Mouse (Mus musculus): ENCODE data around the gene Ece2. TPM values are rescaled to one million over a fixed set of nuclear protein-coding genes. Genes with fewer than 3 reads are reported as not detected.
A peak's percentile ranks its signal among the peaks of the same experiment; 100 is the strongest.

Ece2 gene
- 5.9 TPM in 2 replicates for polyA plus RNA-seq (2016; fragmentation: Nextera tagmentation; extraction: Ambion mirVana)

- Histone ChIP-seq H3K4me3 (replicated peaks) (peak within 1 kb of the TSS; percentile 65), H3K4me2 (peak within 1 kb of the TSS; percentile 93), H3K27me3 (peaks cover 33% of the 10 kb centered on the region), H3K36me3 (no peaks in the 10 kb centered on the region), H3K4me1 (replicated peaks) (peaks cover 16% of the 10 kb centered on the region; the same call in 1 of the 2 replicates), H3K27ac (no peak within 1 kb of the TSS), H3K9ac (replicated peaks) (peak within 1 kb of the TSS; percentile 77), H3K9me3 (no peaks in the 10 kb centered on the region)
- 7% methylated on average over 52 of the region's 54 CpGs for WGBS
- 0 out of 2 replicates have a peak, but pooled peaks have one; percentile 47 for ATAC-seq (ENCODE audit: insufficient number of reproducible peaks, insufficient read depth, low FRiP score, low TSS enrichment, low read depth)
Observed at GRCm38 (mm10) chr16:20629731-20630634, at the start of gene Ece2. Ece2 (plus strand) TSS chr16:20629828.

GRCm38 (mm10) chr16:20589366-20589938 lies 40.2 kb upstream of the Ece2 start, which contains the start of gene Vwa5b2:
Vwa5b2 (plus strand) TSS chr16:20589471.
- Histone ChIP-seq H3K4me2 (peak within 1 kb of the TSS; percentile 89), H3K9me3 (no peaks in the 10 kb centered on the region), H3K4me1 (replicated peaks) (peaks cover 21% of the 10 kb centered on the region), H3K27ac (no peak within 1 kb of the TSS), H3K27me3 (peaks cover 70% of the 10 kb centered on the region), H3K36me3 (no peaks in the 10 kb centered on the region), H3K4me3 (replicated peaks) (peak within 1 kb of the TSS; percentile 54), H3K9ac (replicated peaks) (peak within 1 kb of the TSS; percentile 54)
- WGBS: 1% methylated on average over 24 of the region's 24 CpGs
- ATAC-seq (ENCODE audit: insufficient number of reproducible peaks, insufficient read depth, low FRiP score, low TSS enrichment, low read depth): peak; percentile 69

GRCm38 (mm10) chr16:20589939-20590679 lies 39.5 kb upstream of the Ece2 start:
- WGBS: under 1% methylated on average over 39 of the region's 39 CpGs

DNA sequence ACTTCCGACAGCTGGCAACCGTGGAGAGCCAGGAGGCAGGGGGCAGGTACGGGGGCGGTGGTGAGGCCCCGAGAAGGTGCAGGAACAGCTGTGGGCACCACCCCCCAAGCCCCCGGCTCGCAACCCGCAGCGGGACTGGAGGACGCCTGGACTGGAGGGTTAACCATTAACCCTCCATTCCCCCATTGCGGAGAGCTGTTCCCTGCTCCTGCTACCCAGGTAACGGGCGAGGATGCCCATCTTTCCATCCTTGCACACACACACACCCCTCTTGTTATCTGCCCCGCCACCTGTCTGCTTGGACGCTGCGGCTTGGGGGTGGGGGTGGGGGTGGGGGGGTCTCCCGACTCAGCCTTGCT lies 39.0 kb upstream of the Ece2 start:
- WGBS: 3% methylated on average over 15 of the region's 17 CpGs
- Histone ChIP-seq H3K36me3 (no peaks in the 10 kb centered on the region), H3K27ac (no peak overlapping the region), H3K4me3 (replicated peaks) (peak overlapping the region; percentile 54), H3K4me2 (peak overlapping the region; percentile 89), H3K4me1 (replicated peaks) (peaks cover 21% of the 10 kb centered on the region), H3K9ac (replicated peaks) (0 out of 2 replicates have a peak overlapping the region, but pooled peaks have one; percentile 3), H3K9me3 (no peaks in the 10 kb centered on the region), H3K27me3 (peaks cover 80% of the 10 kb centered on the region)
- no peak for ATAC-seq (ENCODE audit: insufficient number of reproducible peaks, insufficient read depth, low FRiP score, low TSS enrichment, low read depth)

More at GRCm38 (mm10) chr16:20589939-20590679, 39.5 kb upstream of the Ece2 start:
- peak; percentile 80 for ATAC-seq (ENCODE audit: insufficient number of reproducible peaks, insufficient read depth, low FRiP score, low TSS enrichment, low read depth)
- H3K4me1 ChIP-seq (replicated peaks): peaks cover 21% of the 10 kb centered on the region
- peak overlapping the region; percentile 54 for H3K4me3 ChIP-seq (replicated peaks)
- H3K27ac ChIP-seq: no peak overlapping the region
- peak overlapping the region; percentile 54 for H3K9ac ChIP-seq (replicated peaks)
- peaks cover 74% of the 10 kb centered on the region for H3K27me3 ChIP-seq
- H3K9me3 ChIP-seq: no peaks in the 10 kb centered on the region
- H3K36me3 ChIP-seq: no peaks in the 10 kb centered on the region
- peak overlapping the region; percentile 89 for H3K4me2 ChIP-seq

DNA sequence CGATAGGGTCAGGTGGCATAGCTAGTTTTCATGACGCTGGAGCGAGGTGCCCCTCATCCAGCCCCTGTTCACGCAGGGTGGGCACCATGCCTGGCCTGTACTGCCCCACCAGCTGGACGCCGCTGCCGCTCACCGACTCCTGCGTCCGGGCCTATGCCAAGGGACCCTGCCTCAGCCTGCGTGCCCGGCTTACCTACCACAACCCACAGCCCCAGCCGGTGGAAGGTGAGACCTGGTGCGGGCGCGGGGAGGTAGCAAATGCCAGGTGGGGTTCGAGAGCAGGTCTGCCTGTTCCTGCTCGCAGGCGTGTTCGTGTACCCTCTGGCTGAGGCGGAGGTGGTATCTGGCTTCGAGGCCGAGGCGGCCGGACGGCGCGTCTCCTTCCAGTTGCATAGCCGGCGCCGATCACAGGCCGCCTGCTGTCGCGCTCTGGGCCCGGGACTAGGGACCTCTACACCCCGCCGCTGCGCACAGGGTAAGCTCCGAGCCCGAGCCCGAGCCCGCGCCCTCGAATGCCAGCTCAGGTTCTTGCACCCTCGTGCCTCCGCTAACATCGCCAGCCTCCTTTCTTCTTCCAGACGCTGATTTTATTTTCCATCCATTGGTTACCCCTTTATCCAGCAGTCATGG lies 38.4 kb upstream of the Ece2 start:
- H3K4me2 ChIP-seq: peak overlapping the region; percentile 89
- no peak overlapping the region for H3K27ac ChIP-seq
- H3K4me3 ChIP-seq (replicated peaks): peak overlapping the region; percentile 54
- H3K4me1 ChIP-seq (replicated peaks): peaks cover 21% of the 10 kb centered on the region
- H3K9me3 ChIP-seq: no peaks in the 10 kb centered on the region
- H3K36me3 ChIP-seq: no peaks in the 10 kb centered on the region
- WGBS: 7% methylated on average over 47 of the region's 48 CpGs
- peaks cover 83% of the 10 kb centered on the region for H3K27me3 ChIP-seq
- no peak for ATAC-seq (ENCODE audit: insufficient number of reproducible peaks, insufficient read depth, low FRiP score, low TSS enrichment, low read depth)
- H3K9ac ChIP-seq (replicated peaks): 0 out of 2 replicates have a peak overlapping the region, but pooled peaks have one; percentile 13

GRCm38 (mm10) chr16:20595060-20595673 lies 34.5 kb upstream of the Ece2 start:
- no peak overlapping the region for H3K4me3 ChIP-seq (replicated peaks)
- peaks cover 61% of the 10 kb centered on the region for H3K27me3 ChIP-seq
- H3K27ac ChIP-seq: no peak overlapping the region
- H3K4me1 ChIP-seq (replicated peaks): peaks cover 12% of the 10 kb centered on the region
- no peak overlapping the region for H3K9ac ChIP-seq (replicated peaks)
- ATAC-seq (ENCODE audit: insufficient number of reproducible peaks, insufficient read depth, low FRiP score, low TSS enrichment, low read depth): no peak
- 86% methylated on average over 7 of the region's 7 CpGs for WGBS
- H3K4me2 ChIP-seq: no peak overlapping the region
- H3K9me3 ChIP-seq: no peaks in the 10 kb centered on the region
- H3K36me3 ChIP-seq: no peaks in the 10 kb centered on the region

DNA sequence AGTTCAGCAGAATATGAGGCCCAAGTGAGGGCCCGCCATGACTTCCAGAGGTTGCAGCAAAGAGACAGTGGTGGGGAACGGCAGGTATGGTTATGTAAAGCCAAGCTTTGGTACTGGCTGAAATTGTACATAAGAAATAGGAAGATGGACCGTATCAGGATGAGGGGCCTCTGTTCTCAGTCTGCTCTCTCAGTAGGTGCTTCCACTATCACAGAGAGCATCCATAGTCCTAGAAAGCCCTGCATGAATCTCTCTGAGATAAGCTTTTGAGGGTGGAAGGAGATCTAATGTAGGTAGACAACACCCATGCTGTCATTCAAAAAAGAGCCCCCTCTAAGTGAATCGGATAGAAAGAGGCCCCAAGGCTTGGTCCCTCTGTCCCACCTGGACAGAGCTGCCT lies 33.9 kb upstream of the Ece2 start:
- WGBS: 85% methylated on average over 4 of the region's 4 CpGs
- Histone ChIP-seq H3K4me1 (replicated peaks) (peaks cover 7% of the 10 kb centered on the region), H3K27ac (no peak overlapping the region)

DNA sequence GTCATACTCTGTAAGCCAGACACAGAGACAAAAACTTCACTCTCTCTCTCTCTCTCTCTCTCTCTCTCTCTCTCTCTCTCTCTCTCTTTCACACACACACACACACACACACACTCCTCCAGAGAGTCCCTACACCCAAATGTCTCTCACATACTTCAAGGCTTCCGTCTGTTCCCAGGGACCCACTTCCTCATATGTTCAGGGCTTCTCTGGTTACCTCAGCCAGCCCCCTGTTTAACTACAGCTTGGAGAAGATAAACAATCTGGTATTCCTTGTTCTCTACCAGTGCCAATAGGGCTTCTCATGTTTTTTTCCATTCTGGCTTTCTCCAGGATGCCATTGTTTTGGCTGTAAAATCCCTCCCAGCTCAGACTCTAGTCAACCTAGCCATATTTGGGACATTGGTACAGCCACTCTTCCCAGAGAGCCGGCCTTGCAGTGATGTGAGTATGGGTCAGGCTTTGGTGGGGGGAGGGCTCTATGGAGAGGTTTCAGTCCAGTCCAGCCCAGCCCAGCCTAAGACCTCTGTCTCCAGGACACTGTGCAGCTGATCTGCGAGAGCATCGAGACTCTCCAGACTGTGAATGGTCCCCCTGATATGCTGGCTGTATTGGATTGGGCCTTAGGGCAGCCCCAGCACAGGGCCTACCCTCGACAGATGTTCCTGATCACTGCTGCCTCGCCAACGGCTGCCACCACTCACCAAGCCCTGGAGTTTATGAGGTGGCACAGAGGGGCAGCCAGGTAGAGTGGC lies 32.8 kb upstream of the Ece2 start:
- 43% methylated on average over 7 of the region's 7 CpGs for WGBS
- H3K9ac ChIP-seq (replicated peaks): no peak overlapping the region
- H3K27ac ChIP-seq: no peak overlapping the region
- no peak overlapping the region for H3K4me2 ChIP-seq
- no peaks in the 10 kb centered on the region for H3K4me1 ChIP-seq (replicated peaks)
- no peak for ATAC-seq (ENCODE audit: insufficient number of reproducible peaks, insufficient read depth, low FRiP score, low TSS enrichment, low read depth)
- H3K9me3 ChIP-seq: no peaks in the 10 kb centered on the region
- peaks cover 44% of the 10 kb centered on the region for H3K27me3 ChIP-seq
- no peaks in the 10 kb centered on the region for H3K36me3 ChIP-seq
- no peak overlapping the region for H3K4me3 ChIP-seq (replicated peaks)

More for the DNA sequence above, 33.9 kb upstream of the Ece2 start:
- no peak for ATAC-seq (ENCODE audit: insufficient number of reproducible peaks, insufficient read depth, low FRiP score, low TSS enrichment, low read depth)
- no peaks in the 10 kb centered on the region for H3K9me3 ChIP-seq
- H3K4me2 ChIP-seq: no peak overlapping the region
- H3K9ac ChIP-seq (replicated peaks): no peak overlapping the region
- H3K27me3 ChIP-seq: peaks cover 55% of the 10 kb centered on the region
- H3K4me3 ChIP-seq (replicated peaks): no peak overlapping the region
- no peaks in the 10 kb centered on the region for H3K36me3 ChIP-seq

- no peak for ATAC-seq (ENCODE audit: insufficient number of reproducible peaks, insufficient read depth, low FRiP score, low TSS enrichment, low read depth)
- no peak overlapping the region for H3K4me2 ChIP-seq
- 83% methylated on average over 5 of the region's 5 CpGs for WGBS
Observed at GRCm38 (mm10) chr16:20600511-20600910, 29.1 kb upstream of the Ece2 start.

DNA sequence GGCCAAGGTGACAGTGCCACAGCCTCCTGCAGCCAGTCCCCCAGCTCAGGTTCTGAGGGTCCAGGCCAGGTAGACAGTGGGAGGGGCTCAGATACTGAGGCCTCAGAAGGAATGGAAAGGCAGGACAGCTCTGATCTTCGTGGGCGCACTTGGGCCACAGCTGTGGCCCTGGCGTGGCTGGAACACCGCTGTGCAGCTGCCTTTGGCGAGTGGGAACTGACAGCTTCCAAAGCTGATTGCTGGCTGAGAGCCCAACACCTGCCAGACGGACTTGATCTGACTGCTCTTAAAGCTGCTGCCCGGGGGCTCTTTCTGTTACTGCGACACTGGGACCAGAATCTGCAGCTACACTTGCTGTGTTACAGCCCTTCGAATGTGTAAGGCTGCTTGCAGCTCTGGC lies 24.9 kb upstream of the Ece2 start:
- no peak overlapping the region for H3K4me3 ChIP-seq (replicated peaks)
- peaks cover 45% of the 10 kb centered on the region for H3K36me3 ChIP-seq
- H3K9me3 ChIP-seq: no peaks in the 10 kb centered on the region
- no peak overlapping the region for H3K27ac ChIP-seq
- peaks cover 4% of the 10 kb centered on the region for H3K4me1 ChIP-seq (replicated peaks)
- no peak overlapping the region for H3K9ac ChIP-seq (replicated peaks)
- WGBS: 75% methylated on average over 9 of the region's 9 CpGs
- no peak for ATAC-seq (ENCODE audit: insufficient number of reproducible peaks, insufficient read depth, low FRiP score, low TSS enrichment, low read depth)
- H3K27me3 ChIP-seq: no peaks in the 10 kb centered on the region
- no peak overlapping the region for H3K4me2 ChIP-seq

More at GRCm38 (mm10) chr16:20600511-20600910, 29.1 kb upstream of the Ece2 start:
- Histone ChIP-seq H3K27me3 (peaks cover 10% of the 10 kb centered on the region), H3K36me3 (peaks cover 18% of the 10 kb centered on the region), H3K9me3 (no peaks in the 10 kb centered on the region), H3K27ac (no peak overlapping the region), H3K4me3 (replicated peaks) (no peak overlapping the region), H3K9ac (replicated peaks) (no peak overlapping the region), H3K4me1 (replicated peaks) (no peaks in the 10 kb centered on the region)

All from limb, embryonic 12.5 days (tissue).